Mouse (Mus musculus) thymus, postnatal 25 days (tissue): ENCODE data around the gene Col16a1.
A peak's percentile ranks its signal among the peaks of the same experiment; 100 is the strongest.

Experiments
- DNase-seq: peaks from one replicate; pipeline ENCODE4 v3.0.0; 2022

Col16a1 gene

GRCm38 (mm10) chr4:130047331-130048202, at the start of gene Col16a1:
Gene Col16a1 (plus strand): TSS chr4:130047840.
- no peak for DNase-seq

- no peak for DNase-seq
Observed at GRCm38 (mm10) chr4:129998124-129998523, 49.5 kb upstream of the Col16a1 start.

GRCm38 (mm10) chr4:130001710-130002109, 45.9 kb upstream of the Col16a1 start:
- DNase-seq: no peak

GRCm38 (mm10) chr4:130002157-130002556, 45.5 kb upstream of the Col16a1 start:
- DNase-seq: no peak

GRCm38 (mm10) chr4:130005593-130005992, 42.0 kb upstream of the Col16a1 start:
- no peak for DNase-seq

GRCm38 (mm10) chr4:130006533-130006932, 41.1 kb upstream of the Col16a1 start:
- peak; percentile 21 for DNase-seq

GRCm38 (mm10) chr4:130009043-130009442, 38.6 kb upstream of the Col16a1 start:
- no peak for DNase-seq

- no peak for DNase-seq
Observed at GRCm38 (mm10) chr4:130010723-130011122, 36.9 kb upstream of the Col16a1 start.

GRCm38 (mm10) chr4:130012234-130012633, 35.4 kb upstream of the Col16a1 start:
- no peak for DNase-seq

GRCm38 (mm10) chr4:130013111-130013510, 34.5 kb upstream of the Col16a1 start:
- DNase-seq: no peak

- no peak for DNase-seq
Observed at GRCm38 (mm10) chr4:130016010-130016409, 31.6 kb upstream of the Col16a1 start.

- DNase-seq: peak; percentile 54
Observed at GRCm38 (mm10) chr4:130017036-130017674, 30.5 kb upstream of the Col16a1 start.

GRCm38 (mm10) chr4:130022952-130023351, 24.7 kb upstream of the Col16a1 start:
- DNase-seq: no peak

- DNase-seq: no peak
Observed at GRCm38 (mm10) chr4:130023511-130024231, 24.0 kb upstream of the Col16a1 start.

- no peak for DNase-seq
Observed at GRCm38 (mm10) chr4:130025544-130025943, 22.1 kb upstream of the Col16a1 start.

GRCm38 (mm10) chr4:130031146-130031545, 16.5 kb upstream of the Col16a1 start:
- DNase-seq: no peak

- no peak for DNase-seq
Observed at GRCm38 (mm10) chr4:130033496-130033895, 14.1 kb upstream of the Col16a1 start.

GRCm38 (mm10) chr4:130036112-130036511, 11.5 kb upstream of the Col16a1 start:
- DNase-seq: peak; percentile 37

GRCm38 (mm10) chr4:130036573-130037401, 10.9 kb upstream of the Col16a1 start:
- DNase-seq: no peak

GRCm38 (mm10) chr4:130039351-130039750, 8.3 kb upstream of the Col16a1 start:
- DNase-seq: no peak

- DNase-seq: no peak
Observed at GRCm38 (mm10) chr4:130041076-130041475, 6.6 kb upstream of the Col16a1 start.

GRCm38 (mm10) chr4:130044211-130044610, 3.4 kb upstream of the Col16a1 start:
- DNase-seq: peak; percentile 8

- peak; percentile 83 for DNase-seq
Observed at GRCm38 (mm10) chr4:130045609-130046008, 2.0 kb upstream of the Col16a1 start.
